Mouse (Mus musculus) myocyte (in vitro differentiated cells): ENCODE measurements around the gene Fgr. TPM values are rescaled to one million over a fixed set of nuclear protein-coding genes. Genes with fewer than 3 reads are reported as not detected.

Source experiments
- H3K27me3 ChIP-seq: one replicate; pipeline ENCODE4 v1.6.1; 2011; ENCODE audit not compliant: control insufficient read depth, insufficient read depth, insufficient read length
- H3K36me3 ChIP-seq: one replicate; pipeline ENCODE4 v1.6.1; 2011; ENCODE audit not compliant: control insufficient read depth, insufficient read depth
- H3K4me2 ChIP-seq: one replicate; pipeline ENCODE4 v1.6.1; 2011; ENCODE audit warnings: low read depth, control low read depth
- H3K4me3 ChIP-seq: one replicate; pipeline ENCODE4 v1.5.1; 2011; ENCODE audit warnings: mild to moderate bottlenecking, control low read depth, moderate library complexity
- H3K79me2 ChIP-seq: one replicate; pipeline ENCODE4 v1.6.1; 2011; ENCODE audit not compliant: control insufficient read depth, insufficient read depth
- H3ac ChIP-seq: one replicate; pipeline ENCODE4 v1.6.1; 2011; ENCODE audit not compliant: control insufficient read depth, insufficient read length
- CEBPB ChIP-seq: IDR thresholded peaks from 2 replicates; pipeline ENCODE4 v1.6.1; 2011; ENCODE audit warnings: mild to moderate bottlenecking, moderate library complexity; ENCODE audit not compliant: poor library complexity, insufficient read depth, severe bottlenecking
- E2F4 ChIP-seq: IDR thresholded peaks from one replicate; pipeline ENCODE4 v1.6.1; 2011; ENCODE audit warnings: mild to moderate bottlenecking, control low read depth, moderate library complexity; ENCODE audit not compliant: insufficient read depth
- MAX ChIP-seq: IDR thresholded peaks from one replicate; pipeline ENCODE4 v1.6.1; 2011; ENCODE audit warnings: low read depth, mild to moderate bottlenecking, control low read depth
- MYOD1 ChIP-seq, 3 experiments: IDR thresholded peaks; one replicate each; pipeline ENCODE4 v1.6.1; 2011; ENCODE audit warnings: control low read depth in 2 of 3, low read depth in 2 of 3, mild to moderate bottlenecking in 2 of 3, moderate library complexity in 1 of 3; ENCODE audit not compliant: insufficient read length in 2 of 3, control insufficient read depth in 1 of 3
- MYOG ChIP-seq, 3 experiments: IDR thresholded peaks; one replicate each; pipeline ENCODE4 v1.6.1; 2011; ENCODE audit warnings: control low read depth in 2 of 3, low read depth in 2 of 3, mild to moderate bottlenecking in 2 of 3; ENCODE audit not compliant: insufficient read length in 2 of 3, control insufficient read depth in 1 of 3, insufficient read depth in 1 of 3
- POLR2A ChIP-seq: IDR thresholded peaks from one replicate; pipeline ENCODE4 v1.6.1; 2011; ENCODE audit warnings: low read depth, mild to moderate bottlenecking, control low read depth, moderate library complexity; ENCODE audit not compliant: insufficient read length
- POLR2AphosphoS2 ChIP-seq: IDR thresholded peaks from one replicate; pipeline ENCODE4 v1.6.1; 2011; ENCODE audit warnings: low read depth, control low read depth; ENCODE audit not compliant: insufficient read length
- REST ChIP-seq: IDR thresholded peaks from one replicate; pipeline ENCODE4 v1.6.1; 2011; ENCODE audit warnings: mild to moderate bottlenecking, control low read depth, moderate library complexity; ENCODE audit not compliant: insufficient read depth, insufficient read length
- SRF ChIP-seq: IDR thresholded peaks from one replicate; pipeline ENCODE4 v1.6.1; 2011; ENCODE audit warnings: low read depth; ENCODE audit not compliant: control insufficient read depth, insufficient read length
- TCF12 ChIP-seq: IDR thresholded peaks from one replicate; pipeline ENCODE4 v1.6.1; 2011; ENCODE audit warnings: mild to moderate bottlenecking, control low read depth; ENCODE audit not compliant: poor library complexity, insufficient read depth, severe bottlenecking
- TCF3 ChIP-seq: IDR thresholded peaks from one replicate; pipeline ENCODE4 v1.6.1; 2011; ENCODE audit warnings: low read depth, control low read depth; ENCODE audit not compliant: insufficient read length
- USF1 ChIP-seq: IDR thresholded peaks from one replicate; pipeline ENCODE4 v1.6.1; 2011; ENCODE audit warnings: low read depth, mild to moderate bottlenecking, control low read depth, moderate library complexity
- polyA plus RNA-seq: library from polyadenylated mRNA; unstranded; fragments of >200 nt; fragmentation: generic; extraction: Trizol; gene quantifications from one replicate; pipeline ENCODE4 v1.2.1, GENCODE M21; 2012; ENCODE audit warnings: missing spikeins

The Fgr gene
- polyA plus RNA-seq, 1 experiment: not detected

DNA sequence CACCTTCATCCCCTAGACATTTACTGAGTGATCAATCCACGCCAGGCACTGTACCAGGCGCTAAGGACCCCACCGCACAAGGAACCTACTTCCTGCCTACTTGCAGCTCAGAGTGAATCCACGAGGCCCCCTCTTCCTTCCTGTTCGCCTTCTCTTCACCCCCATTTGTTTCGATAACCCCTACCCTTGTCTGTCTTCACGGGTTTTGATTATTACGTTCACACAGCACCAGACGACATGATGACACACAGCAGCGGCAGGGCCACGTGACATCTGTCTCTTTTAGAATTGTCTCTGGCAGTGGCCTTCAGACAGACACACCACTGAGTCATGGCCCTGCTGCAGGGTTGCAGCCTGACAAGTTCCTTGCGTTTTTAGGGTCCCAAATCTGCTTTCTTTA is 29.8 kb upstream of the Fgr start:
- Histone ChIP-seq H3K79me2 (no peaks in the 10 kb centered on the region), H3K27me3 (no peaks in the 10 kb centered on the region), H3K36me3 (no peaks in the 10 kb centered on the region), H3K4me3 (no peak overlapping the region), H3K4me2 (no peak overlapping the region), H3ac (no peak overlapping the region)
- TF ChIP-seq POLR2AphosphoS2 (no peak), E2F4 (no peak), USF1 (peak; percentile 83), MYOD1 (IDR thresholded peaks at IDR 0.05; ENCODE audit: control insufficient read depth in 1 of 3, insufficient read length in 2 of 3, low read depth in 2 of 3) (no peak)

GRCm38 (mm10) chr4:132944776-132945175 is 29.1 kb upstream of the Fgr start:
- no peaks in the 10 kb centered on the region for H3K36me3 ChIP-seq
- H3K4me3 ChIP-seq: no peak overlapping the region
- no peak for TF ChIP-seq POLR2A
- no peak for TF ChIP-seq TCF12
- TF ChIP-seq MAX: no peak
- no peak for TF ChIP-seq SRF
- TF ChIP-seq POLR2AphosphoS2: no peak
- no peak for TF ChIP-seq E2F4
- no peak for TF ChIP-seq MYOG (IDR thresholded peaks at IDR 0.05; ENCODE audit: control insufficient read depth in 1 of 3, insufficient read depth in 1 of 3, insufficient read length in 2 of 3, low read depth in 2 of 3)
- H3K4me2 ChIP-seq: peak overlapping the region; percentile 83
- H3K27me3 ChIP-seq: no peaks in the 10 kb centered on the region
- H3ac ChIP-seq: no peak overlapping the region
- no peaks in the 10 kb centered on the region for H3K79me2 ChIP-seq

- no peak overlapping the region for H3K4me3 ChIP-seq
These were observed 28.4 kb upstream of the Fgr start for GRCm38 (mm10) chr4:132945261-132946046.

DNA sequence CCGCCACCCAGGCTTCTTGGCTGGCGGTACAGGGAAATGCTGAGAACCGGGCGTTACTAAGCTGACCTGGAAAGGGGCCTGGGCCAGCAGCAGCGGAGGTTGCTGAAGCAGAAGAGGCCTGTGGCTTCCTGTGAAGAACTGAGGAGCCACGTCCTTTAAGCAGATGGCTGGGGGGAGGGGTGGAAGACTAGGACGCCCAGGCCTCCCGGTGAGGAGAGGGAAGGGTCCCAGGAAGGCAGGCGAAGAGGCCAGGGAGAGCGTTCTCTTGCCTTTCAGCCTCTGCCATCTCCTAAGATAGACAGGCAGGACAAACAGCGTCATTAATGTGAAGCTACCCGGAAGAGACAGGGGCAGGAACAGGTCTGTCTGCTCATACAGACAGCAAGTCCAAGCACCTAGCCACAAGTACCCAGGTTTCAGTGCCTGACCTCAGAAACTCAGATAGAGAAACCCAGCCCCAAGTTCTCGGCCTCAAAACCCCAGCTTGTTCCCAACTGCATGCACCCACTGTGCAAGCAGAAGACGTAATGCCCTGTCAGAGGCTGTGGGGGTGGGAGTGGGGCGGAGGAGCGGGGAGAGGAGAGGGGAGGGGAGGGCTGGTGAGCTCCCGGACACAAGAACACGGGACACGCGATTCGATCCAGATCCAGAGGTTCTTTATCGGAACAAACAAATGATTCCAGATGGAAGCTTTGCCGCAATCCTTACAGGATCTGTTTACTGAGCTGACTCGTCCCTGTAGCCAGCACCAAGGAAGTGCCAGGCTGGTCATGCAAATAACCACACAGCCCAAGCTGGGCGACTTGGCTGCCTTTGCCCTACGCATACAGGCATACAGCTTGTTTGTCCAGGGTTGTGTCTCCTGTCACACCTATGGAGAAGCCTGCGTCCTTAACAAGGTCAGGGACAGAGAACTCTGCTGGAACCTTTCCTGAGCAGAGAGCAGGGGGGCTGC is 27.6 kb upstream of the Fgr start:
- Histone ChIP-seq H3ac (no peak overlapping the region), H3K27me3 (no peaks in the 10 kb centered on the region), H3K79me2 (no peaks in the 10 kb centered on the region), H3K4me3 (no peak overlapping the region), H3K4me2 (peak overlapping the region; percentile 83), H3K36me3 (no peaks in the 10 kb centered on the region)
- TF ChIP-seq CEBPB (no peak), MYOD1 (IDR thresholded peaks at IDR 0.05; ENCODE audit: control insufficient read depth in 1 of 3, insufficient read length in 2 of 3, low read depth in 2 of 3) (no peak), SRF (no peak)

More at GRCm38 (mm10) chr4:132945261-132946046, 28.4 kb upstream of the Fgr start:
- H3K27me3 ChIP-seq: no peaks in the 10 kb centered on the region
- TF ChIP-seq E2F4 (no peak), POLR2A (no peak), POLR2AphosphoS2 (no peak), MYOG (IDR thresholded peaks at IDR 0.05; ENCODE audit: control insufficient read depth in 1 of 3, insufficient read depth in 1 of 3, insufficient read length in 2 of 3, low read depth in 2 of 3) (no peak), USF1 (no peak), REST (no peak), MAX (no peak), SRF (no peak)
- H3ac ChIP-seq: no peak overlapping the region
- H3K79me2 ChIP-seq: no peaks in the 10 kb centered on the region
- H3K4me2 ChIP-seq: peak overlapping the region; percentile 83
- no peaks in the 10 kb centered on the region for H3K36me3 ChIP-seq

- Histone ChIP-seq H3K4me3 (no peak overlapping the region), H3K36me3 (no peaks in the 10 kb centered on the region), H3K4me2 (no peak overlapping the region), H3K27me3 (no peaks in the 10 kb centered on the region), H3K79me2 (no peaks in the 10 kb centered on the region), H3ac (no peak overlapping the region)
- TF ChIP-seq SRF (no peak), POLR2AphosphoS2 (no peak), REST (no peak), TCF12 (no peak), POLR2A (no peak), MYOD1 (IDR thresholded peaks at IDR 0.05; ENCODE audit: control insufficient read depth in 1 of 3, insufficient read length in 2 of 3, low read depth in 2 of 3) (no peak), MYOG (IDR thresholded peaks at IDR 0.05; ENCODE audit: control insufficient read depth in 1 of 3, insufficient read depth in 1 of 3, insufficient read length in 2 of 3, low read depth in 2 of 3) (no peak), E2F4 (no peak), USF1 (no peak), CEBPB (no peak), TCF3 (no peak)
These were observed 23.9 kb upstream of the Fgr start for GRCm38 (mm10) chr4:132949882-132950532.
